Mouse (Mus musculus) liver (tissue): ENCODE measurements around the gene Smpd1.
A peak's percentile ranks its signal among the peaks of the same experiment; 100 is the strongest.

Experiments used
- DNase-seq: peaks from one replicate; pipeline ENCODE4 v3.0.0-alpha.2; 2020; ENCODE audit warnings: mixed read lengths

The Smpd1 gene

DNA sequence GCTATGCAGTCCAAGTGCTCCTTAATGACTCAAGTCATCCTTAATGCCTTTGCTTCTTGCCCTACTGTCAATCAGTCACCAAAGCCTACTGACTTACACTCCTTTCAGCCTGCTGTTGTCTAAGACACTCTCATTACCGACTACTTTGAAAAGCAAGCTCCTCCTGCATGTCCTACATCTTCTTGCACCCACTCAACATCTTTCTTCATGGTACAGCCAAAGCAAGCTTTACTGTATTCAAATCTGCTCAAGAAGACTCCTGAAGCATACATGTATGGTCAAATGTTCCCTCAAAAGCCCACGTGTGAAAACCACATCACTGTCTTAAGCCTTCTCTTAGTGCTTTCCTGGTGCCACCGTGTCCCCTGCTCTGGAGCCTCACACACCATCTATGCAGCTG, 9.2 kb downstream of the Smpd1 start:
- no peak for DNase-seq

DNA sequence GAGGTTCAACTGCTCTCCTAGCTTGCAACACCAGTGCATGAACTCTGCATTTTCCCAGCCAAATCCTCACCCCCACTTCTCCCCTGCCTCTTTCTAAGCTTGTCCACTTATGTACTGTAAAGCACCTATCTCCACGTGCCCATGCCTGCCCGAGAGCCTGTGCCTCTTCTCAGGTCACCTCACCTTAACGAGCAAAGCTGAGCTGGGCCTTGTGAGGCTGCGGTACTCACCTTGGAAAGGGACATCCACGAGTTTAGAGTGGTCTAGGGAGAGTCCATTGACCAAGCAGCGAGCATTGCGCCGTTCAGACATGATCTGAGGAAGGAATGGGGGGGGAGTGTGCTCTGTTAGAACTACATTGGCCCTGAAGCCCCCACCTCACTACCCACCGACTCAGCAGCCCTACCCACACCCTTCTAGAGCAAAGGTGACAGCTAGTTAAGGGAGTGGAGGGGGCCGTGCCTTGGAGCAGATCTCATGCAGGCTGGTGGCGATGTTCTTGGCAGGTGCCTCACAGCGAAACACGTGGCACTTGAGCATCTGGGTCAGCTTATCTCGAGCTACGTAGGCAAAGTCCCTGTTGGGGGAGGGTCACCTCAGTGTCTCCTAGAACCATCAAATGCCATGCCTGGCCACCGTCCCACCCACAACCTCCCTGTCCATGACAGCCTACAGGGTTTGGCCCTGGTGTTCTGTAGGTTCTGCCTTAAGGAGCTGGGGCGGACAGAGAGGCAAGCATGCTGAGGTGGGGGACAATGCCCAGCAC, 11.1 kb downstream of the Smpd1 start:
- DNase-seq = no peak

- no peak for DNase-seq
Observed at GRCm38 (mm10) chr7:105568583-105568982, 14.4 kb downstream of the Smpd1 start.

DNA sequence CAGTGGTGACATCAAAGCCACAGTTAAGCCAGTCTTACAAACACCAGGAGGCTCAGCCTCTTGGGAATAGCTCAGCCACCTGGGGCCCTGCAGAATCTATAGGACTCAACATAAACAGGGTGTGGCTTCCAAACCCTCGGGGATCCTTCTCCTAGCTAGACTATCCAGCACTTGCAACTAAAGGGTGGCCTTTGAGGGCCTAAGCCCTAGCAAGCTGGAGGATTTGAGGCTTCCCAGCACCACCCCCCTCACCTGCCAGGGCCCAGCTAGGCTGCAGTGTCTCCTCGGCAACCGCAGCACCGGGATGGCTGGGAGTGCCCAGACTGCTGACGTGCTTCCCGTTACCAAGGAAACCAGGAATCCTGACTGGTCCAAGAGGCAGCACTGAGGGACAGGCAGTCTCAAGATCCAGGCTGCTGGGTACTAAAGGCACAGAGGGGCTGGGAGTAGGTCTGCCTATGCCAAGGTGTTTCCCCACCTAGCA, 14.9 kb downstream of the Smpd1 start:
- no peak for DNase-seq

DNA sequence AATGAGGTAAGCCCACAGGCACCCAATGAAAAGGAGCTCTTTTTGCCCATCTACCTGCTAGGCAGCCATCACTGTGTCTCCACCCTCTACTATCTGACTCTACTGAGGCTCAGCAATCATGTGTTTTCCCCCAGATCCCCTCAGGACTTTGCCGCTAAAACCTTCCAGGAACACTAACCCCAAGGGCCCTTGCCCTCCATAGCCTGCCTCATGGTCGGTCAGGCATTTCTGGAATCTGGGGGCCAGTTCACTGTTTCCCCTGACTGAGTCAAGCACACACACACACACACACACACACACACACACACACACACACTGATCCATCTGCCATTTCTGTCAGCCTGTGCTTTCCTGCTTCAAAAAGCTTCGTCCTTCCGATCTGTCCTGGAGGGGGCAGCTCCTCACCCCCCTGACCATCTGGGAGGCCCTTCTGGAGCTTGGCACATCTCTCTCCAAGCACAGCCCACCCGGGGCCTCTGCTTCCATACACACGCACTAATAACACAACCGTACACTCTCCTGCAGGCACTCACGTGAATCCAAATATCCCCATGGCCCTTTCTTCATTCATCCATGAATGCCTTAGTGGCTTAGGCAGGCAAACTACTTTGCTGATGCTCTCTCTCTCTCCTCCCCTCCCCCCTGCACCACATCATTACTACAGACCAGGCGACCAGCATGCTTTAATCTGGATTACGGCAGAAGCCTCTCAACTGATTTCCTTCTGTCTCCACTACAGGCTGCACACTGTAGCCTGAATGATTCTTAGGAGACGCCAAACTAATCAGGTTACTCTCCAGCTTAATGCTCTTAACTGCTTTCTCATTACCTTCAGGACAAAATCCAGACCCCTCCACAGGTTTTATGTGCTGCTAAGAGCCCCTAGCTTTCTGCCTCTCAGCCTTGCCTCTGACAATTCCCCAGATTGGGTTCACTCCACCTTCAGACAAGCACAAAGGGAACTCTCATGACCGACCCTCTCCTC, 15.6 kb downstream of the Smpd1 start:
- no peak for DNase-seq

DNA sequence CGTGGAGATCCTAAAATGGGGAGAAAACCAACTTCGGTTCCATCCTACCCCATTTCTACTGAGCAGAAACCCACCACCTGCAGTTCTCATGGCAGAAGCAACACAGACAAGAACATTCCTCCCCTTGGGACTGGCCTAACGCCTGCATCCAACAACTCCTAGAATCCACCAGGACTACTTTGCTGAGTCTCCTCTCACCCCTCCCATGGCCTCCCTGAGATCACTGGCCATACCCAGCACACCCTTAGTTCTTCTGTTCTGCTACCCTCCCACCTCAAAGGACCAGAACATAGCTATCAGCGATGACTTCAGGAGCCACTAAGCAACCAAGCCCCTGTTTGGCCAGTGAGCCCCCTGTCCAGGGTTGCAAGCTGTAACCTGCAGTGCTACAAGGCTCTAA, 16.6 kb downstream of the Smpd1 start:
- no peak for DNase-seq

DNA sequence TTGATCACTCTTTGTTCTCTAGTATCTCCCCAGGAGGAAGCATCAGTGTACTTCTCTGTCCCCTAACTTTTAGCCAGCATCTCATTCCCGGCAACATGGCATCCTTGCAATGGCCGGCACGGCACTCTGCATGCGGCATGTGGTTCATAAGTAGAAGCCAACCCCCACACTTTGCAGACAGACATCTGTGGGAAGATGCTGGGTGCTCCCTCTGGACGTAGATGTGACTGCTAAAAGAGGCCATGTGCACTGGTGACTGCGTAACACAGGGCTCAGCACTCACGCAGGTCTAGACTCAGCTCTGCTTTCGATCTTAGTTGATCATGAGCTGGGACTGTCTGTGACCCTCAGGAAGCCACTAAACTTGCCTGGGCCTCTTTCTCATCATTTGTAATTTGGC, 18.8 kb downstream of the Smpd1 start:
- DNase-seq = no peak

DNA sequence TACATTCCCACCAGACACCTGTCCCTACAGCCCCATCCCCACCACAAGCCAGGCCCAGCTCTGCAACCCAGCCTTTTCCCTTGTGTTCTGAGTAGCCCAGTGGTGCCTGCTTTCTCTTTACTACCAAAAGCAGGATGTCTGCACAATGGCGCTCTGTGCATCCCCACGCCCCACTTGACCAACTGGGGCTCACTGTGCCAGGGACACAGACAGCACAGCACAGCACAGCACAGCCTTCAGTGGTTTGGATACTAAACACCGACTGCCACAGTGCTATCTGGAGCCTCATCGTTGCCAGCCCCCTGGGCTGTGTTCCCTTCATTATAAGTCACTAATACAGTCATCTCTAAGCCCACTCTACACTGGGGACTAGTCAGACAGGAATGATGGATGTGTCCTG, 20.4 kb downstream of the Smpd1 start:
- no peak for DNase-seq

DNA sequence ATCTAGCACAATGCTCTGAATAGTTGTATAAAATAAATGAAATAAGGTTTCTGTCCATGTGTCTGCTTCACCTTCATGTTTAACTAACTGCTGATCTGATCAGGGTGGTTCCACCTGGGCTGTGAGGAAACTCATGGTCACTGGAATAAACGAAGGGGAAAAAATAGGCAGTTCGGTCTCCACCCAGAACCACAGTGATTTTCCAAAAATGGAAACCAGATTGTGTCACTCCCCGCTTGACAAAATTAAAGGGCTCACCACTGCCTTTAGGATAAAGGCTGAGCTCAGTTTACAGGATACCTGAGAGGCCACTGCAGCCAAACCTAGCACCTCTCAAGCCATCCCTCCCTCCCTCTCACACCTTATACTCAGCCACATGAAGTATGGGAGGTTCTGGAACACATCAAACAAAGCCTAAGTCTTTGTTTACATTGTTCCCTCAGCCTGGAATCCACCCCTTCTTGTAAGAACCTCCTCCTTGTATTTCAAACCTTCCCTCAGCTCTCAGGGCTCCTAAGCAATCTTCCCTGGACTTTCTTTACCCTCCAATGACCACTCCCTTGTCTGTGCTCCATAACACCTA, 22.1 kb downstream of the Smpd1 start:
- no peak for DNase-seq

DNA sequence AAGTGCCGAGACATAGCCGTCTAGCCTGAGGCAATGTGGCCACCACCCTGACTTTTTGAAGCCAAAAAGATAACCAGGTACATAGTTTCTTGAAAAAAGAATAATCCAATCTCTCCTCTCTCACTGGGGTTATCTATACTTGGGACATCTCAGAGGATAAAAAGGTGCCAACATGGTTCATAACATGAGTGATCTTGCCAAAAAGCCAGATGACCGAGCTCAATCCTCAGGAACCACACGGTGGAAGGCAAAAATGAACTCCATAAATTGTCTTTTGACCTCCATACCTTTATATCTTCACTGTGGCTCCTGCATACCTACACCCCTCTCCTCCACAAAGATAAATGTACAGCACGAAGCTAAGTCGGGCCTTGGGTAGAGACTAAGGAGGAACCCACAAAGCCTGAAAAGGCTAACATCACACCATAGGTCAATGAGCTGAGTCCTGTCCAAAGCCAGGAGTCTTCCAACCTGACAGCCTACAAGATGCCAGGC, 23.3 kb downstream of the Smpd1 start:
- DNase-seq = no peak

DNA sequence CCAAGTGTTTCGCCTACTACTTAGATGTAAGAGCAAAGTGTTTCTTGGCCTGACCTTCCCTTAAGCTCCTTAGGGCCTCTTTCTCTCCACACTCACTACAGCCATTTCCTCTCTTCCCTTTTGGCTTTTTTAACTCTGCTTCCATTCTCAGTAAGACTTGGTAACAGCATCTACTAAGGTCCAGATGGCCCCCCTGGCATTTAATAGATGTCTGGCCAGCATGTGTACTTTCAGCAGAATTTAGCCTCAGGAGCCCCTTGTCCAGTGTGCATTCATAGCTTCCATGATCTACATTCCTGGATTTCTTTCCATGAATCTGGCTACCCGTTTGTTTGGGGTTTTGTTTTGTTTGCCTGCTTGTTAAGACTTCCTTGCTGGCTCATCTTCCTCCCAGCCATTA, 24.3 kb downstream of the Smpd1 start:
- DNase-seq = no peak

- DNase-seq = no peak
Observed at GRCm38 (mm10) chr7:105580627-105581089, 26.5 kb downstream of the Smpd1 start.

DNA sequence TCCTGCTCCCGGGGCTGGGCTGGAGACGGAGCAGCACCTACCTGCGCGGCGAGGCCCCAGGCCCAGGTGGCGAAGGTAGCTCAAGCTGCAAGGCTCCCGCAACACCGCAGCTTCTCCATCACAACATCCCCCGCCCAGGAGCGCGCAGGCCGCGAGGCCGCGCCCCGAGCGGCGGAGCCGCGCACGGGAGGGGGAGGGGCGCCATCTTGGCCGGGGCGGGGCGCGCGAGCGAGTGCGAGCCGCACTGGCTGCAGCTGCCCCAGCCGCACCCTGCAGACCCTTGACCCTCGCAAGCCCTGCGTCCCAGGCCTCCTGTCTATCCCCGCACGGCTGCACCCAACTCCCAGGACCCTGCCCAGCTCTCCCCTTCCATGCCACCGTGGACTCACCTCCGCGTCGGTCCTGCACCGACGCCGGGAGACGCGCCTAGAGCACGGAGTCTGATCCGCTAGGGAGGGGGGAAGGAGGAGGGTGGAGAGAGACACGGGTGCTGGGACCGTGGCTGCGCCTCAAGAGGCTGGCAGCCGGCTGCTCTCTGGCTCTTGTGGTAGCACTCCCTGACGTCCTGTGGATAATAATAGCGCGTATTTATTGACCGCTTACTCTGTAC, 27.0 kb downstream of the Smpd1 start, which contains the start of gene Apbb1:
Gene Apbb1 (minus strand): TSS at position 560 of the 610 bp plus-strand sequence.
- DNase-seq = peak; percentile 72

DNA sequence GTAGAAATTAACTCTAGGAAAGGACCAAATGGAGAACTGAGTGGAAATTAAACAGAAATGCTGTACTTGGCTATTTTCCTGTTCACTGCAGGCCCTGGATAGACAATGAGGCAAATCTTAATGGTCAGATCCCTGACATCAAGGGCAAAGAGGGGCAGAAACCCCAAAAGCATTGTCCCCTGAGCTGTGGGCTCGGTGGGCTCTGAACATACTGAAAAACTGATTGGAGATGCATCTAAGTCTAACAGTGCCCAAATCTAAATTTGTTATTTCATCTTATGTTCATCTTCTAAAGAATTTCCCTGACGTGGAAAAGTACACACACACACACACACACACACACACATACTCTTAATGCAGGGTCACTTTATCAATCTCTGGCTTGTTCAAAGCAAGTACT, 27.8 kb downstream of the Smpd1 start:
- no peak for DNase-seq

DNA sequence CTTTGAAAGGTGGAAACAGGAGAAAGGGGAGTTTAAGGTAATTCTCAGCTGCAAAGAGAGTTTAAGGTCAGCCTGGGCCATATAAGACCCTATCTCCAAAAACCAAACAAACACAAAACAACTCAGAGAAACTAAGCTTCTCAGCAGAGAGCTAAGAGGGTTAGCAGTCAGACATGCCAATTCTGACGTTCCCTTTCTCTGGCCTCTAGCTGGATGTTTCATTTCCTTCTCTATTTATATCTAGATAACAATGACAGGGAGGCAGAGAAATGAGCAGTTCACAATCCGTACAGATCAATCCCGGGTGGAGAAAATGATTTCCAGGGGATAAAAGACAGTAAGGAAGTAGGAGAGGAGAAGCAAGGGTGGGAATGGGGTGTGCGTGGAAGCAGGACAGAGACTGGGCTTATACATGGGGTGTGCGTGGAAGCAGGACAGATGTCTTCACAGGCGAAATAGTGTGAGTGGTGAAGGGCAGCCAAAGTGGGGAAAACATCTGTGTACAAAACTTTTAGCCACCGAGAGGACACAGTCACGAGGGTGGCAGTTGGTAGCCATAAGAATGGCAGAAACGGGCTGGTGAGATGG, 34.3 kb downstream of the Smpd1 start:
- no peak for DNase-seq

- no peak for DNase-seq
Observed at GRCm38 (mm10) chr7:105590097-105590496, 35.9 kb downstream of the Smpd1 start.

DNA sequence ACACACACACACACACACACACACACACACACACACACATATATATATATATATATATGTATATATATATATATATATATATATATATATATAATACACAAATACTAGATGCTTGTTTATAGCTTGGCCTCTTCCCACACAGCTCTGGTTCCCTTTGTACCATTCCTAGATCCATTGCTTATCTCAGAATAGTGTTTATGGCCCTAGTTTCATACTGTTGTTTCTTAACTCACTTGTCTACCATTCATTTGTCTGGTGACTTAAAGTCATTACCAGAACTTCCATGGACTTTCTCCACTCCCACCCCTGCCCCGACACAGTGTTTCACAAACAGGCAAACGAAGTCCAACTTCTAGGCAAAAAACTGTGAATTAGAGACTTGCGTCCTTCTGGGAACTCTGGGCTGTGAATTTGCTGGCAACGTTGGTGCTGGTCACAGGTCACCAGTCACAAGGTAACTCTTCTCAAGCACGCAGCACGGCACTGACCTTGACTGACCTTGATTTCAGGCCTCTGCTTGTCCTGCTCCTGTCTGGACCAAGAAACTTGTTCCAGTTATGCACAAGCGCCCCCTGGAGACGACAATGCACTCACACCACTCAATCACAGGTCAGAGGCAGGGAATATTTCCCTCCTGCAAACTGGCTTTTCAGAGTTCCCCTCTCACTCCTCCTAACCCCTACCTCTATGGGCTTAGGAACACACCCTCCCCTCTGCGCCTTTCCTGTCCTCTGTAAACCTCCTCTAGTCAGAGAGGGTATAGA, 48.9 kb downstream of the Smpd1 start:
- peak; percentile 73 for DNase-seq
